Mouse (Mus musculus) leukemia stem cell, adult 10-12 weeks (primary cell): ENCODE measurements around the gene Ube2e1. TPM values are rescaled to one million over a fixed set of nuclear protein-coding genes. Genes with fewer than 3 reads are reported as not detected.

Experiments
- polyA plus RNA-seq: library from polyadenylated mRNA; stranded (reverse); fragments of >175 nt; gene quantifications from 2 replicates; pipeline ENCODE4 v1.2.3, GENCODE M21; 2012; ENCODE audit warnings: low replicate concordance

Gene Ube2e1
- polyA plus RNA-seq: 14.1 and 25.6 TPM in 2 replicates

DNA sequence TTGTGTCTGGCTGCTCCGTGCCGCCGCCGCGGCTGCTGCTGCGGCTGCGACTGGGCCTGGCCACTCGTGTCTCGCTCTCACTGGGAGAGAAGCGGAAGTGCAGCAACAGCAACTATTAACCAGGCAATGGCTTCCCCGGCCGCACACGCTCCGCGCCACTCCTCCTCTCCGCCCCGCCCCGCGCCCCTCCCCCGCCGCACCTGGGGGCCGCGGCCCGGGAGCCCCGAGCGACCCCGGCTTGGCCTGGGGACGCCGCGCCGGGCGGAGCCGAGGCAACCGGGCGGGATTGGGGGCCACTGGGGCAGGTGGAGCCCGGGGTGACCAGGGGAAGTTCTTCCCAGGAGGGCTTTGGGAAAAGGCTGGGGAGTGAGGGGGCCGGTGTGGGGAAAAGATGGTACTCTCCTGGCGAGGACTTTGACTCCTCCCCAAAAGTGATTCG, at the start of gene Ube2e1:
Ube2e1 (minus strand) TSS at position 167 of the 439 bp plus-strand sequence.

DNA sequence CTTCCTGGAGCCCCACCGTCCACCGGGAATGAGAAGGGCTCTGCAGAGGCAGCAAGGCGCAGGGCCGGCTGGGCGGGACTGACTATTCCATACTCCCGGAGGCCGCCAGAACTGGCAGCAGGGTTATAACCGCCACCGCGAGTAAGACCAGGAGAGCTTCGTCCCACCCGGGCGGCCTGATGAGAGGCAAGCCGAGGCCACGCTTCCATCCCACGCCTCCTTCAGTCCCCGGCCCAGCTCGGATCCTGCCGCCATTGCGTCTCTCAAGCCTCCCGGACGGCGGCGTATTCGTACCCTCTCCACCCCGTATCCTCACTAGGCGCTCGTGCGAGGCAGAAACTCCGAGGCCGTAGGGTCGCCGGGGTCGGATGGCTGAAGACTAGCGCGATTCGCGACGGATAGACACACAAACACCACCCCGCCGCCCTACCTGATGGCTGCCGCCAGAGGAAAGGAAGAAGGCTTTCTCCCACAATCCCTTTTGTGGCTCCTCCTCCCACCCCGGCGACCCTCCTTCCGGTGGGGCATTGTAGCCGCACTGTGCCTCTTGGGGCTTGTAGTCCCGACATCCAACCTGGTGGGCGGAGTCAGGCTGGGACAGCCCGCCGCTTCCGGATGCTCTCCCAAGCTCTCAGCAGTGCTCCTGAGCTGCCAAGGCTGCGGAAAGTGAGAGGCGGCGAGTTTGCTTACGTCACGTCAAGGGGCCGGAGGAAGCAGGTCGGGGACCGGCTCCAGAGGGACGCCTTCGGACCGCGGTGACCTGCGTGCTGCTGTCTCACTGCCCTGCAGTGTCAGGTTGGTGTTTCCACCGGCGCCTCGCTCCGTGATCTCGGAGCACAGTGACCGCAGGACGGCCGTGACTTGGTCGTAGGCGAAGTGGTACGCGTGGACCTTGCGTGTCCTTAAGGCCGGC, 60.9 kb downstream of the Ube2e1 start, which contains the start of the genes Nkiras1 and Rpl15:
Nkiras1 (plus strand) TSS at position 608 of the 913 bp plus-strand sequence.
Rpl15 (minus strand) TSS at position 863 of the 913 bp plus-strand sequence.

DNA sequence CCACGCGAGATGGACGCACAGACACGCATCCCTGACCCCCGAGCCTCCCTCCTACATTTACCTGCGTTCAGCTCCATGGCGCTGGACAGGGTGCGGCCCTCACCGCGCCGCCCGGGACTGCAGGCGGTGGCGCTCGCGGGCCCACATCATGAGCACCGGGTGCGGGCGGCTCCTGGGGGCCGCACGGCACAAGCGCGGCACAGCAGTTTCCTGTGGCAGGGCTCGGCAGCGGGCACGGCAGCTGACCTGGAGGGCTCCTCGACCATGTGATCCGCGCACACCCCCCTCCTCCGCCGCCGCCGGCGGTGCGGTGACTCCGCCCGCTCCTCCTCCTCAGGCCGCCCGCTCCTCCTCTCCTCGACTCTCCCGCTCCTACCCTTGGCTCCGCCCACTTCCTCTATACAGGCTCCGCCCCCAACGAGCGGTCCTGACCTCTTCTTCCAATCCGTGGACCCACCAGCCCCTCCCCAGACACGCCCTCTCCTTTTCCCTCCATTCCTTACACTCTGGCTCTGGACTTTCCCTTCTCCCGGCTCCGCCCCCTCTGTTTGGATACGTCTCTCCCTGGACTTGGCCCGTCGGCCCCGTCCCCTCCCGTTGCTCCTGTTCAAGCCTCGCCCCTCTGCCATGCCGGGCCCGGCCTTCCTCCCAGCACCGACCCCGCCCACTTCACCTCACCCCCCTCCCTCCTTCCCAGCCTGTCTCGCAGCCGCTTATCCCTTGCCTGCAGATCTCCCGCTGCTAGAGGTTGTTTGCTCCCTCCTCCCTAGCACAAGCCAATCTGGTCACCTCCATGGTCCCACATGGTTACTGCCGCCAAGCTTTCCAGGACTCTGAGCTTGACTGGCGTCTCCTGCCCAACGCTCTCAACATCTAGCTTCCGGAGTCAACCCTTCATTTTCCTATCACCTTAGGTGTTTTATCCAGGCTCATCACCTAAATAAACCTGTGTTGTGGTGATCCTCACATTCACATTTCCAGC, 92.6 kb downstream of the Ube2e1 start, which contains the start of gene Nr1d2:
Nr1d2 (minus strand) TSS at position 378 of the 982 bp plus-strand sequence.

Other genes with a start within 250 kb of the Ube2e1 start
- 2.7 and 3.1 TPM in 2 replicates for gene Nr1d2, start 92.7 kb downstream of the Ube2e1 start, polyA plus RNA-seq
- 0.52 and 2.2 TPM in 2 replicates for gene Nkiras1, start 60.7 kb downstream of the Ube2e1 start, polyA plus RNA-seq
- 25.2 and 174 TPM in 2 replicates for gene Rpl15, start 60.5 kb downstream of the Ube2e1 start, polyA plus RNA-seq